Mouse (Mus musculus): Measurements from ENCODE around the gene Btbd2. TPM values are rescaled to one million over a fixed set of nuclear protein-coding genes. Genes with fewer than 3 reads are reported as not detected.
"Not testable (repeated sequence)": the region's sequence is repeated elsewhere in the genome, so short reads cannot be mapped to it uniquely, and the experiment has no call there.

The Btbd2 gene
- total RNA-seq, 1 experiment from 2014 or later: 14.6 TPM

DNA sequence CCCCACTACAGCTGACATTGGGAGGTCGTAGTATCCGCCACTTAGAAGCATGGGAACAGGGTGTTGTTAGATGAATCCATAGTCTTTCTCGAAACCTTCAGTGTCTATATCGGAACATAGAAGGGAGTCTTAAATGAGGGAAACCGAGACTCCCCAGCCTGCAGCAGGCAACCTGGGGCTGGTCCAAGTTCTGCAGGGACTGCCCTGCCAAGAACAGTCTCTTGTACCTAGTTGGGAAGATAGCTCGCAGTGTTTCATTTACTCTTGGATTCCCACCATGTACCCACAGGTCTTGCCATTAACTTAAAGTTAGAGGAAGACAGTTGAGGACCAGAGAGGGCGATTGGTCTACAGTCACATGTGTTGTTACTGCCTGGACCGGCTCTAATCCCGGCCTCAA is 36.5 kb downstream of the Btbd2 start:
- ATAC-seq (replicated peaks; ENCODE audit: insufficient number of reproducible peaks, low FRiP score, low TSS enrichment, poor library complexity, severe bottlenecking): no peak

DNA sequence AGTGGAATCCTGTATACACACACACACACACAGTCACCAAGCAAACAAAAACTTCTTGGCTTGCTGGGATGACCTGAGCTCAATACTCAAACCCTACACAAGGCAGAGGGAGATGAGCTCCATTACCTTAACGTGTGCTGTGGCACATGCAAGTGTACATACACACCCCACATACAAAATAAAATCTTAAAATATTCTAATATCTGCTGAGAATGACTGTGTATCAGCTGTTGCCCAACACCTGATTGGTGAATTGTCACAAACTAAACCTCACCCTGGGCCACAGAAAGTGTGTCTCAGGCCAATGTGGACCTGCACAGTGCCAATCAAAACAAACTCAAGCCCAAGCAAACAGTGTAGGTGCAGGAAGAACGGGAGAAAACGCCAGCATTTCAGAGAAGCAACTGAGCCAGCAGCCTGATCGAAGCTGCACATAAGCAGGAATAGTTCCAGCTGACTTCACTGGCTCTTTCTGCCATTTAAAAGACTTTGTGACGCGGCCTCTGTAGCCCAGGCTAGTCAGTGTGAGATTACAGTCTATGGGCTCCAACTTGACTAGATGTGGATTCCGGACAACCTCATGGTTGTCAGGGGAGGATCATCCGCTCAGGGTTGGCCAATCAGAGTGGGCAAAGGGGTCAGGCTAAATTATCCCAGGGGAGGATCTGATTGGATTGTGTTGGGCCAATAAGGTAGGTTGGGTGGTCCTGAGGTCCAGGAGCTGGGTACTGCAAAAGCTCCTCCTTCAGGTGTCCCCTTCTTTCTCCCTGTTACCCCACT is 37.2 kb downstream of the Btbd2 start:
- no peak for ATAC-seq (replicated peaks; ENCODE audit: insufficient number of reproducible peaks, low FRiP score, low TSS enrichment, poor library complexity, severe bottlenecking)

DNA sequence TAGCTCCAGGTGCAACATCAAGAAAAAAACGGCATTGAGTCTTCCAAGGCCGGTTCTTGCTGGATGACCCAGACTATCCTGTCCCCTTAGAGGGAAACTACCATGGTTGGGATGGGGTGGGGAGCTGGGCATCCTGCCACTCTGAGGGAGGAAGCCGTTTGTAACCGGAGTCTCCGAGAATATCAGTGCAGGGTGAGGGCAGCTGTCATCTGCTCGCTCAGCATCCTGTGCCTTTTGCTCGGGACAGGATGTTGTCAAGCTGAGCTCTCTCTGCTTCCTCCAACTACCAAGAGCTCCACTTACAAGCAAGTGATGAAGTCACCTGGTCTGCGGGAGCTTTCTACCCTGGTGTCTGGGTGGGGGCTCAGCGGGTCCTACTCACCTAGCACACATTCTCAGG is 38.7 kb downstream of the Btbd2 start:
- ATAC-seq (replicated peaks; ENCODE audit: insufficient number of reproducible peaks, low FRiP score, low TSS enrichment, poor library complexity, severe bottlenecking): no peak

DNA sequence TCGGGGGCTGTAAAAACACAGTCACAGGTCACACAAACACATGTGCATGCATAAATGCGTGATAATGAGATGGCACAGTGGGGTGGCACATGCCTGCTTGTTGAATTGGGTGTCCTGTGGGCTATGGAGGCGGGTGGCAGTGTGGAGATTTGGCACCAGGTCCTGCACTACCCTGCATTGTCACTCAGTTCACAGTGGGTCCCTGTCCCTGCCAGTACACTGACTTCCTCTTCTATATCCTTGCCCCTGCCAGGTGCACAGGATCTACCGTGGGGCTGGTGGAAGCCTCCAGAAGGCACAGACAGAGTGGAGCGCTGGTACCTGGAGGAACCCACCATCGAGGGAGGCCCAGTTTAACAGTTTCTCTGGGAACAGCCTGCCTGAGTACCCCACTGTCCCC is 42.5 kb downstream of the Btbd2 start:
- ATAC-seq (replicated peaks; ENCODE audit: insufficient number of reproducible peaks, low FRiP score, low TSS enrichment, poor library complexity, severe bottlenecking): no peak

DNA sequence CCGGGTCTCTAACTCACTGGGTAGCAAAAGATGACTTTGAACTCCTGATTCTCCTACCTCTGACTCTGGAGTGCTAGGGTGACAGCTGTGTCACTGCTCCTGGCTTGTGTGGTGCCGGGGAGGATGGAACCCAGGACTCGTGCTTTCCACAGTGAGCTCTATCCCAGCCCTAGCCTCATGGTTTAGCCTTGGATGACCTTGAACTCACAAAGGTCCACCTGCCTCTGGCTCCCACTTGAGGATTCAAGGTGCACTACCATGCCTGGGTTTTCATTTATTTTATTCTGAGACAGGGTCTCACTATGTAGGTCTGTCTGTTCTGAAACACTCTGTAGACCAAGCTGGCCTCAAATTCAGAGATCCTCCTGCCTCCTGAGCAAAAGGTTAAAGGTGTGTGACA is 43.0 kb downstream of the Btbd2 start:
- no peak for ATAC-seq (replicated peaks; ENCODE audit: insufficient number of reproducible peaks, low FRiP score, low TSS enrichment, poor library complexity, severe bottlenecking)

DNA sequence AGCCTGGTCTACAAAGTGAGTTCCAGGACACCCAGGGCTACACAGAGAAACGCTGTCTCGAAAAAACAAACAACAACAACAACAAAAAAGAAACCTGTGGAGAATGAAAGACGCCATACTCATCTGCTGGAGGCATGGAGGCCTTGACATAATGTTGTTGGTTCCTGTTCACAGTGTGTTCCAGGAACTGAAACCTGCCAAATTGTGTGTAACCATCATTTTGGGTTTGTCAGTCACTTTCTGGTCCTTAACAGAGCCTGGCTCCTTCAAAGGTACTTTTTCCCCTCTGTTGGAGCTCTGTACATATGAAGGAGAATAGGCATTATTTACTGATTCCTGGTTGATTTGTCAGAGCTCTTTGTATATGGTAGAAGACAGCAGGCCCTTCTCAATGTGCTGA is 45.0 kb downstream of the Btbd2 start:
- no peak for ATAC-seq (replicated peaks; ENCODE audit: insufficient number of reproducible peaks, low FRiP score, low TSS enrichment, poor library complexity, severe bottlenecking)

DNA sequence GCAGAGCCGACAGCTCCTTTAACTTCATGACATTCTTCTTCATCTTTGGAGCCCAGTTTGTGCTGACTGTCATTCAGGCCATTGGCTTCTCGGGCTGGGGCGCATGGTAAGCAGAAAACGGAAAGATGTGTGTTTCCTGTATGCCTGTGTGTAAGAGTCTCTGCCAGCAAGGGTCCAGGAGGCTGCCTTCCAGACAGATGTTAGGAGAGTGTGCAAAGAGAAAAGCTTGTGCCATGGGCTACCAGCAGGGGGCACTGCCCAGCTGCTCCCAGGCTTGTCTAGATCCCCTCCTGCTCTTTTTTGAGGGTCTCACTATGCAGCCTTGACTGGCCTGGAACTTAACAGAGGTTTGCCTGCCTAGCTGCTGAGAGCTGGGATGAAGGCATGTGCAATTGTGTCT is 45.8 kb downstream of the Btbd2 start:
- ATAC-seq (replicated peaks; ENCODE audit: insufficient number of reproducible peaks, low FRiP score, low TSS enrichment, poor library complexity, severe bottlenecking): no peak

DNA sequence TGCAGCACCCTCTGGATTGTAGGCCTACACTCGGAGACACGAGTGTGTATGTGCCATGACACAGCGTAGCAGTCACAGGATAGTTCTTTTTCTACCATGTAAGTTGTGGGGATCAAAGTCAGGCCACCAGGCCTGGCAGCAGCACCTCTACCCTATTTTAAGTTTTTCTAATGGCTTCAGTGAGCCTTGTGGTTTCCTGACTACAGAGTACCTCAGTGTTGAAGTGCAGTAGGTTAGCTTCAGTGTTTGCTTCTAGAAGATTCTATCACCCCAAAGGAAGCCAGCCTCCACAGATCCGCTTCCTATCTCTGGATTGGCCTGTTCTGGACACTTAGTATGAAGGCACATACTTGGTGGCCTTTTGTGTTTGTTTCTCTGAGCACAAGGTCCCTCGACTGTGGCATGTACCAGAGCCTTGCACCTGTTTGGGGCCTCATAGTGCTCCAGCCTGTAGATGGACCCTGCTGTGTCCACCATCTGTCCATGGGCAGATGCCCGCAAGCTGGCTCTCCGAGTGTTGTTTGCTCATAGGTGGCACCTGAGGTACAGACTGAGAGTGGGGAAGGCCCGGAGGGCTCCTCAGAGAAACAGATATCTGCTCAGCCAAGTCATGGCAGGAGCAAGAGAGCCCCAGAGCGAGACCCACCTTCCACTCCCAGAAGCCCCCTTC is 46.6 kb downstream of the Btbd2 start:
- ATAC-seq (replicated peaks; ENCODE audit: insufficient number of reproducible peaks, low FRiP score, low TSS enrichment, poor library complexity, severe bottlenecking): no peak

DNA sequence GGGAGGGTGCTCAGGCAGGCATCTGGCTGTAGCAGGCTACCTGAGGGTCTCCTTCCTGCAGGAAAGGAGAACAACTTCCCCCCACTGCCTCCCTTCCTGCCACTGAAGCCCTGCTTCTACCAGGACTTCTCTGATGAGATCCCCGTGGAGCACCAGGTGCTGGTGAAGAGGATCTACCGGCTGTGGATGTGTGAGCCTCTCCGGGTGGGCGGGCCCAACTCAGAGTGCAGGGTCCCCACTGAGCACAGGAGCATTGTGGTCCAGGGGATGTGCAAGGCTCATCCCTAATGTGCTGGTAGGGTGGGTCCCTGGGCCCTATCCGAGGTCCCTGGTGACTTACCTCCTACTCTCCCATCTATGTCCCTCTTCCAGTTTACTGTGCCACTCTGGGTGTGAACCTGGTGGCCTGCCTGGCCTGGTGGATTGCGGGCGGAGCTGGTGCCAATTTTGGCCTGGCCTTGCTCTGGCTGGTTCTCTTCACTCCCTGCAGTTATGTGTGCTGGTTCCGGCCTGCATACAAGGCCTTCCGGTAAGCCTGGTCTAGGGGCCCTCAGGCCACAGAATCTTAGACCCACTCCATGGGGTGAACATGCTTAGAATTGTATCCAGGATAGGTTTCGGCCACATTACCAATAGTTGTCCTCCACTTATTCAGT is 47.5 kb downstream of the Btbd2 start:
- ATAC-seq (replicated peaks; ENCODE audit: insufficient number of reproducible peaks, low FRiP score, low TSS enrichment, poor library complexity, severe bottlenecking): no peak

DNA sequence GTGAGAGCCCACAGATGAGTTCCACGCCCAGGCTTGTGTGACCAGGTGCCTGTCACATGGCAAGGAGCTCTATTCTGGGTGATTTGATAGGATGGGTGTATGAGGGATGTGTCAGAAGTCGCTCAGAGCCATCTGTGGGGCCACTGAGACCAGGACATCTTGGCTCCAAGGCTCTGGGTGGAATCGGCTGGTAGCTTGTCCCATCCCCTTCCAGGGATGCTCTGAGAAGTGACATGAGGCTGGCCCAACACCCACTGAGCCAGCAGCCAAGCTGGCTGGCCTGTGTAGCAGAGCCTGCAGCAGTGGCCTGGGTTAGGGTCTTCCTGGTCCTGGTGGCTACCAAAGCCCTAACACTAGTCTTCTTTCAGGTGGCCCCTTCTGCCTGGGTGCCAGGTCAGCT is 48.4 kb downstream of the Btbd2 start:
- ATAC-seq (replicated peaks; ENCODE audit: insufficient number of reproducible peaks, low FRiP score, low TSS enrichment, poor library complexity, severe bottlenecking): no peak

DNA sequence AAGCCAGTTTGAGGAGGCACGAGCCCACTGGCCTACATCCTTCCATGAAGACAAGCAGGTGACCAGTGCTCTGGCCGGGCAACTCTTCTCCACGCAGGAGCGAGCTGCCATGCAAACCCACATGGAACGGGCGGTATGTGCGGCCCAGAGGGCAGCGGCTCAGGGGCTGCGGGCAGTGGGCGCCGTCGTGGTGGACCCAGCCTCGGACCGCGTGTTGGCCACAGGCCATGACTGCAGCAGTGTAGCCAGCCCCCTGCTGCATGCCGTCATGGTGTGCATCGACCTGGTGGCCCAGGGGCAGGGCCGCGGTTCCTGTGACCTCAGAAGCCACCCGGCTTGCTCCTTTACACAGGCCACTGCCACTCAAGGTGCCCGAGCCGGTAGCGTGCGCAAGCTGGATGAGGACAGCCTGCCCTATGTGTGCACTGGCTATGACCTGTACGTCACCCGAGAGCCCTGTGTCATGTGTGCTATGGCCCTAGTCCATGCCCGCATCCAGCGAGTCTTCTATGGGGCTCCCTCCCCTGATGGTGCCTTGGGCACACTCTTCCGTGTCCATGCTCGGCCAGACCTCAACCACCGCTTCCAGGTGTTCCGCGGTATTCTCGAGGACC is 50.0 kb downstream of the Btbd2 start:
- no peak for ATAC-seq (replicated peaks; ENCODE audit: insufficient number of reproducible peaks, low FRiP score, low TSS enrichment, poor library complexity, severe bottlenecking)

DNA sequence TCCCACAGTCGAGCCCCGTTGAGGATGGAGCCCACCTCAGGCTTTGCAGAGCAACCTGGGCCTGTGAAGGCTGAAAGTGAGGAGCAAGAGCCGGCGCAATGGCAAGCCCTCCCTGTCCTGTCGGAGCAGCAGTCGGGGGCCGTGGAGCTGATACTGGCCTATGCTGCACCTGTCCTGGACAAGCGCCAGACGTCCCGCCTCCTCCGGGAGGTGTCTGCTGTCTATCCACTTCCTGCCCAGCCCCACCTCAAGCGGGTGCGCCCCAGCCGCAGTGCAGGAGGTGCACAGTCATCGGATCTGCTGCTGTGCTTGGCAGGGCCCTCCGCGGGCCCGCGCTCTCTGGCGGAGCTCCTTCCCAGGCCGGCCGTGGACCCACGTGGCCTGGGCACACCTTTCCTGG is 50.6 kb downstream of the Btbd2 start:
- no peak for ATAC-seq (replicated peaks; ENCODE audit: insufficient number of reproducible peaks, low FRiP score, low TSS enrichment, poor library complexity, severe bottlenecking)

DNA sequence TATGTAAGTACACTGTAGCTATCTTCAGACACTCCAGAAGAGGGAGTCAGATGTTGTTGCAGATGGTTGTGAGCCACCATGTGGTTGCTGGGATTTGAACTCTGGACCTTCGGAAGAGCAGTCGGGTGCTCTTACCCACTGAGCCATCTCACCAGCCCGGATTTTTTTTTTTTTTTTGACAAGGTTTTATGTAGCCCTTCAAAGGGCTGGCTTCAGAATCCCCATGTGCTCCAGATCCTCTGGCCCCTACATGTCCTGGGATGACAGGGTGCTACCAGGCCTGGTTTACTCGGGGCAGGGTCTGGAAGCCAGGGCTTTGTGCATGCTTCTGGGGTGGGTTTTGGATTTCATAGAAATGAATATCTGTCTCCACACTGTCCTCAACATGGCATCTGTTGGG is 51.1 kb downstream of the Btbd2 start, which contains the start of gene Gm49322:
Gene Gm49322 (plus strand): TSS at position 301 of the 400 bp plus-strand sequence.
- ATAC-seq (replicated peaks; ENCODE audit: insufficient number of reproducible peaks, low FRiP score, low TSS enrichment, poor library complexity, severe bottlenecking): not testable (repeated sequence)

DNA sequence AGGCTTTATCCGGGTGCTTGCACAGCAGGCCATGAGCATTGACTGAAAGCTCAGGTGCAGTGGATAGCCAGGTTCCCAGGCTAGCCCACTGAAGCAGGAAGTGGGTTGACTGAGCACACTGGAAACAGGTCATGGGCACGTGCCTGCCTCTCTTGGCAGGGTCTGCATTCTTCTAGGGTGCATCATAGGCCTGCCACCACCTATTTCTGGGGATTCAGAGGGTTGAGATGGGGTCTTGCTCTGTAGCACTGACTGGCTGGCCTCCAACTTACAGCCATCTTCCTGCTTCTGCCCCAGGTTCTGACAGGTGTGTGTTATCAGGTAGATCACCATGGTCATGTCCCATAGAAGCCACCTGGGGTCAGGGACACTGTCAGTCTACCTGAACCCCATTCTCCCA is 51.9 kb downstream of the Btbd2 start:
- no peak for ATAC-seq (replicated peaks; ENCODE audit: insufficient number of reproducible peaks, low FRiP score, low TSS enrichment, poor library complexity, severe bottlenecking)

DNA sequence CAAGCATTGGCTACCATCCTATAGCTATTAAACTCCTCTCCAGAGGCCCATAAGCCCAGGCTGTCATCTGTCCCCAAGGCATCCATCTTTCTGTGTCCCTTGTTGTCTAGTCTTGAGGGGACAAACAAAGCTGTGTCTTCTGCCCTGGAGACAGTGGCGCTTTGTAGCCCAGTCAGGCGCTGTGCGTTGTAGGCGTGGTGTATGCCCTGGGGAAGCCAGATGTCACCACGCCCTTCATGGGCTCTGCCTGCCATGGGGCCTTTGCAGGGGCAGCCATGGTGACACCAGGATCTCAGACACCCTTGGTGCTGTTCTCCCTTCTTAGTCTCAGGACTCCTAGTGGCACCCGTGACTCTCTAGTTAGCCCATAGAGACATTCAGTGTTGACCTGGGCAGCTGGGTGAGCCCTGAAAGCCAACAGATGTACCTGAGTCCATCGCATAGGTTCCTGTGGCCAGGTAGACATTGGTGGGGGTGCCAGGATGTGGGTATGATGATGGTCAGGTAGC is 52.8 kb downstream of the Btbd2 start:
- ATAC-seq (replicated peaks; ENCODE audit: insufficient number of reproducible peaks, low FRiP score, low TSS enrichment, poor library complexity, severe bottlenecking): no peak

DNA sequence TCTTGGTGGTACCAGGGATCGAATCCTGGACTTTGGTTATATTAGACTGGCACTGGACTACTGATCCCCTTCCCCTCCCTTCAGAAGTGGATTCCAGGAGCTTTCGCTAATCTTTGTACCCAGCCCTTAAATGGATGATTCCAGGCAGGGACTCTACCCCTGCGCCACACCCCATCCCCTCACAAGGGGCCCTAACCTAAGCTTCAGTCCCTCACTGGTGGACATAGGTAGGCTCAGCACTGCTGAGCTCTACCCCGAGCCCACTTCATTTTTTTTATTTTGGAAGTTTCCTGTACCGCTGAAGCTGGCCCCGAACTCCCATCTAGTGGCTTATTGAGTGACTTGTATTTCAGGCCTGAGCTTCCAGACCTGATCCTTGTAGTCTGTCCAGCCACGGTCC is 53.5 kb downstream of the Btbd2 start:
- 0 out of 2 replicates have a peak, but pooled peaks have one; percentile 0 for ATAC-seq (replicated peaks; ENCODE audit: insufficient number of reproducible peaks, low FRiP score, low TSS enrichment, poor library complexity, severe bottlenecking)

DNA sequence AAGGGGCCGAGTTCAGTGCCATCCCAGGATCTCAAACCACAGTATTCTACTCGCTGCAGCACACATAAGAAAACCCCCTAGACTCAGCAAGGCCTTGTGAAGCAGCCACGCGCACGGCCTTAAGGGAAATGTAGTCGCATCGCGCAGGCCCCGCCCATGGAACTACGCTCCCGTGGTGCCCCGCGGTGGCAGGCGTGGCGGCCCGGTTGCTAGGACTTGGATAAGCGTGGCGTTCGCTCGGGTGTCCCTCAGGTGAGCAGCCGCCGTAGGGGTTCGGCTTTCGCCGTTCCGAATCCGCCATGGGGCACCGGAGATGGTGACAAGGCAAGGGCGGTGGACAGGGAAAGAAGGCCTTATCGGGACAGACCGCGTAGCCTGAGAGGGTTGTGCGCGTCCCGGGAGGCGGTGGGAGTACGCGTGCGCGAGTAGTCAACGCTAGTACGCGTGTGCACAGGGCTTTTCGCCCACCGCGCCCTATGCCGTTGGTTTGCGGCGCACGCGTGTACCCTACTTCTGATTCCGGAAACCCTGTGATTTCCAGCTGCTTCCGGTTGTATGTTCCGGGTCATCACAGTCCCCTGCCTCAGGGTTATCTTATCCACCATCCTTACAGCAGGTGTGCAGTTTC is 54.1 kb downstream of the Btbd2 start, which contains the start of the genes Scamp4 and Adat3:
Gene Scamp4 (plus strand): TSS at position 175 of the 628 bp plus-strand sequence.
Gene Adat3 (plus strand): TSS at position 183 of the 628 bp plus-strand sequence.
- peak; percentile 85 for ATAC-seq (replicated peaks; ENCODE audit: insufficient number of reproducible peaks, low FRiP score, low TSS enrichment, poor library complexity, severe bottlenecking)

DNA sequence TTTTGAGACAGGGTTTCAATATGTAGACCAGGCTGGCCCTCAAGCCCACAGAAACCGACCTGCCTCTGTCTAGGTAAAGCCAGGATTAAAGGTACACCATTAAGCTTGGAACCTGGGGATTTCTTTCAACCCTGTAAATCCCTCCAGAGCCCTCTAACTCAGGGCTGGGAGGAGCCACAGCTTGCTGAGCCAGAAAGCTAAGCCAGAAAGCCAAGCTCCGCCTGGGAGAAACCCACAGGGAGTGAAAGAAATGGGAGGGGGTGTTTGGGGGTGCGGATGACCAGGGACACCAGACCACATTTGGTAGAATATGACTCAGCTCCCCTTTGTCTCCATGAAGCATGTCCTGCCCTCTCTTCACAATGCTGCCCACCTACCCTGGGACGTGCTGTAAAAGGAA is 60.6 kb downstream of the Btbd2 start:
- ATAC-seq (replicated peaks; ENCODE audit: insufficient number of reproducible peaks, low FRiP score, low TSS enrichment, poor library complexity, severe bottlenecking): no peak; the same call in 1 of the 2 replicates

All from monocyte, adult 5-6 weeks (primary cell).